12 mouse cellular contexts compared by ENCODE assay signal in genomic region chr11:102051954-102052353, GRCm38 (mm10). TPM values are rescaled to one million over a fixed set of nuclear protein-coding genes. Genes with fewer than 3 reads are reported as not detected.
DNase-seq lines count a peak whose midpoint lies in the region; ATAC-seq and TF ChIP-seq lines count a peak whose summit lies in the region.
"Had no signal": no experiment of that assay in that cellular context is flagged by ENCODE, and none has a peak within 500 bp of the region (broad histone marks: within the 10 kb centered on the region; RNA-seq: fewer than 3 reads in every experiment).

No protein-coding gene starts in this region.

- TF ChIP-seq CTCF in layer of hippocampus, adult 2 months (conservative IDR thresholded peaks at IDR 0.05) = no peak

- H3K4me2 ChIP-seq in lung, embryonic 16.5 days (ENCODE audit: low read depth, low read length) = no peak overlapping the region

- ATAC-seq in lung, embryonic 16.5 days (ENCODE audit: low read depth) = 0 out of 2 replicates have a peak, but pooled peaks have one; percentile 7

- peaks cover 20% of the 10 kb centered on the region; the same call in 1 of the 2 replicates for H3K27me3 ChIP-seq in heart, embryonic 10.5 days (ENCODE audit: insufficient read depth, poor library complexity, severe bottlenecking)
- no peaks in the 10 kb centered on the region for H3K27me3 ChIP-seq in lung, embryonic 16.5 days (ENCODE audit: control insufficient read depth, insufficient read depth, low read depth, low read length)

- intact Hi-C loops in heart, postnatal 25 days (cut with DNase I) = loop anchor here (10.0 kb wide), 1 partner anchor 137 kb away; no protein-coding TSS in a partner anchor
- intact Hi-C loops in gastrocnemius, postnatal 36 days (cut with DNase I) = no loop called here

- H3K36me3 ChIP-seq in heart, embryonic 10.5 days = no peaks in the 10 kb centered on the region
- H3K36me3 ChIP-seq in lung, embryonic 16.5 days (ENCODE audit: control insufficient read depth, insufficient read depth, low read length) = no peaks in the 10 kb centered on the region

- peaks cover 11% of the 10 kb centered on the region; the same call in 1 of the 2 replicates for H3K4me1 ChIP-seq in heart, embryonic 10.5 days
- H3K4me1 ChIP-seq in lung, embryonic 16.5 days (replicated peaks; ENCODE audit: control insufficient read depth, insufficient read depth, low read length) = no peaks in the 10 kb centered on the region; the same call in none of the 2 replicates

- DNase-seq in layer of hippocampus, adult 2 months (ENCODE audit: low spot score in 2 of 2) = no peak
- DNase-seq in layer of hippocampus, postnatal 10 days (ENCODE audit: low spot score in 2 of 2) = no peak
- DNase-seq in heart, embryonic 10.5 days (ENCODE audit: low spot score) = no peak
- DNase-seq in heart, postnatal 25 days (ENCODE audit: low spot score) = peak; percentile 47
- DNase-seq in thymus, postnatal 10 days (ENCODE audit: low spot score in 2 of 2) = no peak
- no peak for DNase-seq in spleen, adult 18-20 months
- DNase-seq in gastrocnemius, postnatal 36 days = no peak

- H3K4me3 ChIP-seq in layer of hippocampus, adult 2 months = no peak overlapping the region
- no peak overlapping the region for H3K4me3 ChIP-seq in heart, embryonic 10.5 days
- H3K4me3 ChIP-seq in lung, embryonic 16.5 days (ENCODE audit: low read length) = no peak overlapping the region

- peak overlapping the region; percentile 23; the same call in 1 of the 2 replicates for H3K27ac ChIP-seq in layer of hippocampus, adult 2 months
- H3K27ac ChIP-seq in heart, embryonic 10.5 days = peak overlapping the region; percentile 72
- peak overlapping the region; percentile 41; the same call in 1 of the 2 replicates for H3K27ac ChIP-seq in lung, embryonic 16.5 days (ENCODE audit: low read length)

- WGBS in heart, embryonic 10.5 days = 53% methylated on average over 4 of the region's 4 CpGs
- WGBS in lung, embryonic 16.5 days = 34% methylated on average over 4 of the region's 4 CpGs

- H3K9ac ChIP-seq in lung, embryonic 16.5 days (ENCODE audit: low read length) = no peak overlapping the region

- H3K9me3 ChIP-seq in heart, embryonic 10.5 days = no peaks in the 10 kb centered on the region
- no peaks in the 10 kb centered on the region for H3K9me3 ChIP-seq in lung, embryonic 16.5 days (ENCODE audit: control insufficient read depth, low read length)
- H3K9me3 ChIP-seq: G1E had no signal

RNA-seq across cellular contexts. Expression of gene Cd300lg, which starts 10.6 kb away (rescaled TPM):
- not detected for total RNA-seq in layer of hippocampus, adult 2 months (2021)
- under 1 TPM in 1 of 2 experiments, not detected in 1; 0.14 TPM for total RNA-seq in layer of hippocampus, postnatal 10 days (2021)
- polyA plus RNA-seq in heart, embryonic 10.5 days (2016; fragmentation: Nextera tagmentation; extraction: Ambion mirVana) = 0.83 and 0.94 TPM in 2 replicates
- 10 to 100 TPM; 50.1 to 62.2 TPM for total RNA-seq in heart, postnatal 25 days (2021)
- 0.74 and 1.1 TPM in 2 replicates for polyA plus RNA-seq in lung, embryonic 16.5 days (2015; fragmentation: Nextera tagmentation; extraction: Ambion mirVana)
- 10 to 100 TPM; 17.6 to 18.2 TPM for total RNA-seq in gastrocnemius, postnatal 36 days (2021)
- total RNA-seq: G1E; hematopoietic stem cell, adult 5-6 weeks had no signal
- polyA plus RNA-seq: G1E had no signal

RNA-seq across cellular contexts. Expression of gene Mpp3, which starts 23.7 kb away (rescaled TPM):
- 10 to 100 TPM; 88.3 to 94.4 TPM for total RNA-seq in layer of hippocampus, adult 2 months (2021)
- total RNA-seq in layer of hippocampus, postnatal 10 days (2021) = 10 to 100 TPM; 70.1 to 79.5 TPM
- polyA plus RNA-seq in heart, embryonic 10.5 days (2016; fragmentation: Nextera tagmentation; extraction: Ambion mirVana) = 3.4 and 5.1 TPM in 2 replicates
- 1 to 10 TPM; 1.9 to 2.1 TPM for total RNA-seq in heart, postnatal 25 days (2021)
- polyA plus RNA-seq in lung, embryonic 16.5 days (2015; fragmentation: Nextera tagmentation; extraction: Ambion mirVana) = 3.7 and 4.1 TPM in 2 replicates
- total RNA-seq in gastrocnemius, postnatal 36 days (2021) = 10 to 100 TPM; 26.4 to 33.6 TPM
- polyA plus RNA-seq: G1E had no signal

RNA-seq across cellular contexts. Expression of gene Mpp2, which starts 36.4 kb away (rescaled TPM):
- 100 to 1,000 TPM; 147 to 149 TPM for total RNA-seq in layer of hippocampus, adult 2 months (2021)
- 100 to 1,000 TPM; 103 to 110 TPM for total RNA-seq in layer of hippocampus, postnatal 10 days (2021)
- polyA plus RNA-seq in heart, embryonic 10.5 days (2016; fragmentation: Nextera tagmentation; extraction: Ambion mirVana) = 19.0 and 20.1 TPM in 2 replicates
- total RNA-seq in heart, postnatal 25 days (2021) = 1 to 10 TPM; 2.3 to 2.7 TPM
- polyA plus RNA-seq in lung, embryonic 16.5 days (2015; fragmentation: Nextera tagmentation; extraction: Ambion mirVana) = 6.1 and 6.4 TPM in 2 replicates
- 1 to 10 TPM in 1 of 2 experiments, under 1 TPM in 1; 0.91 to 1.8 TPM for total RNA-seq in gastrocnemius, postnatal 36 days (2021)

RNA-seq across cellular contexts. Expression of gene Ppy, which starts 49.2 kb away (rescaled TPM):
- total RNA-seq in layer of hippocampus, adult 2 months (2021) = not detected
- not detected for total RNA-seq in layer of hippocampus, postnatal 10 days (2021)
- polyA plus RNA-seq in heart, embryonic 10.5 days (2016; fragmentation: Nextera tagmentation; extraction: Ambion mirVana) = not detected in 2 replicates
- total RNA-seq in heart, postnatal 25 days (2021) = not detected
- polyA plus RNA-seq in lung, embryonic 16.5 days (2015; fragmentation: Nextera tagmentation; extraction: Ambion mirVana) = not detected in 2 replicates
- not detected for total RNA-seq in gastrocnemius, postnatal 36 days (2021)
- total RNA-seq: G1E; hematopoietic stem cell, adult 5-6 weeks; left cerebral cortex, adult 8-10 months had no signal
- polyA plus RNA-seq: embryonic facial prominence, embryonic 11.5 days had no signal

RNA-seq across cellular contexts. Expression of gene Pyy, which starts 55.7 kb away (rescaled TPM):
- not detected for total RNA-seq in layer of hippocampus, adult 2 months (2021)
- not detected for total RNA-seq in layer of hippocampus, postnatal 10 days (2021)
- 3.0 TPM in 1 of 2 replicates, not detected in the other for polyA plus RNA-seq in heart, embryonic 10.5 days (2016; fragmentation: Nextera tagmentation; extraction: Ambion mirVana)
- total RNA-seq in heart, postnatal 25 days (2021) = not detected
- polyA plus RNA-seq in lung, embryonic 16.5 days (2015; fragmentation: Nextera tagmentation; extraction: Ambion mirVana) = not detected in 2 replicates
- not detected for total RNA-seq in gastrocnemius, postnatal 36 days (2021)
- total RNA-seq: G1E; hematopoietic stem cell, adult 5-6 weeks; left cerebral cortex, adult 8-10 months had no signal
- polyA plus RNA-seq: embryonic facial prominence, embryonic 11.5 days; G1E had no signal

Comparison
In these comparisons a context has a peak if more than half of its experiments do, and no peak if none do; other contexts are left out.
1. RNA of gene Cd300lg, which starts 10.6 kb away (total RNA-seq): 50.1 to 62.2 TPM in heart, postnatal 25 days and 17.6 to 18.2 TPM in gastrocnemius, postnatal 36 days; 0.14 TPM in layer of hippocampus, postnatal 10 days and not detected in layer of hippocampus, adult 2 months; every median in the first group is over 10 times any median in the second.
2. RNA of gene Mpp3, which starts 23.7 kb away (total RNA-seq): 88.3 to 94.4 TPM in layer of hippocampus, adult 2 months, 70.1 to 79.5 TPM in layer of hippocampus, postnatal 10 days and 26.4 to 33.6 TPM in gastrocnemius, postnatal 36 days; 1.9 to 2.1 TPM in heart, postnatal 25 days; every median in the first group is over 4 times any median in the second.
3. RNA of gene Mpp2, which starts 36.4 kb away (total RNA-seq): 147 to 149 TPM in layer of hippocampus, adult 2 months and 103 to 110 TPM in layer of hippocampus, postnatal 10 days; 2.3 to 2.7 TPM in heart, postnatal 25 days and 0.91 to 1.8 TPM in gastrocnemius, postnatal 36 days; every median in the first group is over 10 times any median in the second.
4. Peak in every context shown above with its lines, with median percentiles within 50 percentile points of each other: H3K27ac ChIP-seq.